Mouse (Mus musculus): ENCODE data around the gene Gm3164.
"Not testable (repeated sequence)": the region's sequence is repeated elsewhere in the genome, so short reads cannot be mapped to it uniquely, and the experiment has no call there.

DNA sequence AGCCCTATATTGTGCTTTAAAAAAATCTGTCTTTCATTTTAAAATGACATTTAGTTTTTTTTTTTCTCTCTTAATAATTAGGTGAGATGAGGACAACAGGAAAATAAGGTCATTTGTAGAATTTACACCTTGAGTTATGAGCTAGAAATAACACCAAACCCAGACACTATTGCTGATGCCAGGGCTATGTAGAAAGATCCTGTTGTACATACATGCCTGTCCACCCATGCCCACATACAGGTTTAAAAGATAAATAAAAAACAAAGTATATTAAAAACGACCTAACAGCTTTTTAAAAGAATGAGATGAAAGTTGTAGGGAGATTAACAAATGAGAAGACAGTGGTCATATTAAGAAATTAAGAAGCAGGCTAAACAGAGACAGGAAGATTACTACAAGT lies 5.3 kb upstream of the Gm3164 start:
- not testable (repeated sequence) for TF ChIP-seq CTCF (conservative IDR thresholded peaks at IDR 0.05; ENCODE audit: low read length); POU5F1 (IDR thresholded peaks at IDR 0.05; ENCODE audit: borderline replicate concordance, low read length)
